Mouse (Mus musculus): Measurements from ENCODE around the gene Xkr7.
A peak's percentile ranks its signal among the peaks of the same experiment; 100 is the strongest.

Gene Xkr7

GRCm38 (mm10) chr2:153033545-153034230 is 2.0 kb downstream of the Xkr7 start:
- no peak for DNase-seq

- DNase-seq = no peak
These were observed 5.0 kb downstream of the Xkr7 start for GRCm38 (mm10) chr2:153036690-153037089.

- peak; percentile 33 to 50 for DNase-seq
These were observed 12.2 kb downstream of the Xkr7 start for GRCm38 (mm10) chr2:153043886-153044285.

GRCm38 (mm10) chr2:153045884-153046299 is 14.2 kb downstream of the Xkr7 start:
- DNase-seq = peak; percentile 60 to 64

- DNase-seq = peak; percentile 65 to 68
These were observed 16.3 kb downstream of the Xkr7 start for GRCm38 (mm10) chr2:153047828-153048465.

GRCm38 (mm10) chr2:153049288-153049996 is 17.8 kb downstream of the Xkr7 start:
- no peak for DNase-seq

- no peak for DNase-seq
These were observed 18.3 kb downstream of the Xkr7 start for GRCm38 (mm10) chr2:153049997-153050358.

GRCm38 (mm10) chr2:153051095-153051494 is 19.4 kb downstream of the Xkr7 start:
- DNase-seq = no peak

GRCm38 (mm10) chr2:153051537-153051936 is 19.9 kb downstream of the Xkr7 start:
- no peak for DNase-seq

- DNase-seq = peak; percentile 52 to 58
These were observed 21.2 kb downstream of the Xkr7 start for GRCm38 (mm10) chr2:153052700-153053351.

- no peak for DNase-seq
These were observed 22.2 kb downstream of the Xkr7 start for GRCm38 (mm10) chr2:153053896-153054295.

- DNase-seq = no peak
These were observed 23.7 kb downstream of the Xkr7 start for GRCm38 (mm10) chr2:153055270-153055920.

GRCm38 (mm10) chr2:153058365-153058764 is 26.7 kb downstream of the Xkr7 start:
- DNase-seq = no peak

- DNase-seq = no peak
These were observed 28.6 kb downstream of the Xkr7 start for GRCm38 (mm10) chr2:153060216-153060615.

GRCm38 (mm10) chr2:153063394-153063793 is 31.7 kb downstream of the Xkr7 start:
- DNase-seq = no peak

GRCm38 (mm10) chr2:153064190-153064970 is 32.7 kb downstream of the Xkr7 start:
- DNase-seq = no peak

GRCm38 (mm10) chr2:153065747-153066508 is 34.3 kb downstream of the Xkr7 start, which contains the start of gene Ccm2l:
Ccm2l (plus strand) TSS chr2:153065955.
- peak; percentile 44 to 70 for DNase-seq

- no peak for DNase-seq
These were observed 35.3 kb downstream of the Xkr7 start for GRCm38 (mm10) chr2:153066991-153067390.

GRCm38 (mm10) chr2:153070762-153071490 is 39.3 kb downstream of the Xkr7 start:
- peak; percentile 53 to 66 for DNase-seq

GRCm38 (mm10) chr2:153071491-153072184 is 40.0 kb downstream of the Xkr7 start:
- DNase-seq = peak in 1 of 2 experiments; percentile 40

All from kidney, postnatal 4 days (tissue).